Comparison of ENCODE assay signal across 8 mouse cellular contexts in genomic region chr9:51008841-51009655, GRCm38 (mm10). TPM values are rescaled to one million over a fixed set of nuclear protein-coding genes. Genes with fewer than 3 reads are reported as not detected.
DNase-seq lines count a peak whose midpoint lies in the region; ATAC-seq and TF ChIP-seq lines count a peak whose summit lies in the region.

Gene Sik2 (minus strand): TSS chr9:51009073.

- WGBS in heart, embryonic 12.5 days = under 1% methylated on average over 64 of the region's 85 CpGs
- WGBS in kidney, postnatal 0 days = under 1% methylated on average over 67 of the region's 85 CpGs
- under 1% methylated on average over 51 of the region's 85 CpGs for WGBS in liver, embryonic 12.5 days (ENCODE audit: insufficient replicate concordance)
- under 1% methylated on average over 60 of the region's 85 CpGs for WGBS in stomach, embryonic 15.5 days

- peak; percentile 94 for TF ChIP-seq CTCF in C2C12 (IDR thresholded peaks at IDR 0.05; ENCODE audit: control insufficient read depth, insufficient read depth, insufficient read length)
- TF ChIP-seq CTCF in brain, embryonic 14.5 days (IDR thresholded peaks at IDR 0.05; ENCODE audit: borderline replicate concordance, extremely low read depth, insufficient read depth, insufficient read length) = peak; percentile 87
- peak; percentile 85 for TF ChIP-seq CTCF in kidney, postnatal 0 days (IDR thresholded peaks at IDR 0.05; ENCODE audit: low read depth)

- peaks cover 13% of the 10 kb centered on the region for H3K79me3 ChIP-seq in C2C12 (ENCODE audit: low read depth)

- H3K36me3 ChIP-seq in C2C12 (ENCODE audit: control insufficient read depth, insufficient read depth) = no peaks in the 10 kb centered on the region
- H3K36me3 ChIP-seq in erythroblast, embryonic 14.5 days (ENCODE audit: control insufficient read depth) = no peaks in the 10 kb centered on the region
- H3K36me3 ChIP-seq in heart, embryonic 12.5 days = no peaks in the 10 kb centered on the region
- H3K36me3 ChIP-seq in kidney, postnatal 0 days (ENCODE audit: insufficient read depth, low read length) = no peaks in the 10 kb centered on the region
- no peaks in the 10 kb centered on the region for H3K36me3 ChIP-seq in liver, embryonic 12.5 days
- H3K36me3 ChIP-seq in stomach, embryonic 15.5 days = no peaks in the 10 kb centered on the region

- peak within 1 kb of the TSS; percentile 66 for H3ac ChIP-seq in C2C12 (ENCODE audit: control insufficient read depth, insufficient read length, low read depth)

- H3K4me3 ChIP-seq in C2C12 (ENCODE audit: insufficient read depth, poor library complexity, severe bottlenecking) = peak within 1 kb of the TSS; percentile 45
- peak within 1 kb of the TSS; percentile 89 for H3K4me3 ChIP-seq in erythroblast, embryonic 14.5 days (replicated peaks)
- peak within 1 kb of the TSS; percentile 83 for H3K4me3 ChIP-seq in heart, embryonic 12.5 days
- H3K4me3 ChIP-seq in kidney, postnatal 0 days (replicated peaks; ENCODE audit: low read depth, low read length) = peak within 1 kb of the TSS; percentile 69
- peak within 1 kb of the TSS; percentile 83 for H3K4me3 ChIP-seq in liver, embryonic 12.5 days
- H3K4me3 ChIP-seq in stomach, embryonic 15.5 days (replicated peaks) = peak within 1 kb of the TSS; percentile 91

- peak within 1 kb of the TSS; percentile 82 for H3K9ac ChIP-seq in heart, embryonic 12.5 days
- peak within 1 kb of the TSS; percentile 79 for H3K9ac ChIP-seq in kidney, postnatal 0 days (ENCODE audit: low read depth, low read length)
- H3K9ac ChIP-seq in liver, embryonic 12.5 days = peak within 1 kb of the TSS; percentile 96
- H3K9ac ChIP-seq in stomach, embryonic 15.5 days = peak within 1 kb of the TSS; percentile 96

- peak; percentile 98 for DNase-seq in brain, embryonic 14.5 days (ENCODE audit: low read depth)
- peak; percentile 96 for DNase-seq in kidney, postnatal 0 days (ENCODE audit: low spot score)
- DNase-seq in natural killer cell, adult 2 months (ENCODE audit: low spot score in 2 of 2) = peak; percentile 87 to 91

- H3K27me3 ChIP-seq in C2C12 (ENCODE audit: control insufficient read depth, insufficient read depth, insufficient read length) = no peaks in the 10 kb centered on the region
- H3K27me3 ChIP-seq in erythroblast, embryonic 14.5 days (ENCODE audit: control insufficient read depth) = no peaks in the 10 kb centered on the region; the same call in 1 of the 2 replicates
- H3K27me3 ChIP-seq in heart, embryonic 12.5 days (replicated peaks) = no peaks in the 10 kb centered on the region
- H3K27me3 ChIP-seq in kidney, postnatal 0 days (ENCODE audit: insufficient read depth, low read length) = no peaks in the 10 kb centered on the region
- no peaks in the 10 kb centered on the region for H3K27me3 ChIP-seq in liver, embryonic 12.5 days (replicated peaks)
- no peaks in the 10 kb centered on the region for H3K27me3 ChIP-seq in stomach, embryonic 15.5 days (replicated peaks)

- H3K27ac ChIP-seq in heart, embryonic 12.5 days (ENCODE audit: poor library complexity, severe bottlenecking) = peak within 1 kb of the TSS; percentile 86
- H3K27ac ChIP-seq in kidney, postnatal 0 days = peak within 1 kb of the TSS; percentile 90
- H3K27ac ChIP-seq in liver, embryonic 12.5 days = peak within 1 kb of the TSS; percentile 96
- H3K27ac ChIP-seq in stomach, embryonic 15.5 days = peak within 1 kb of the TSS; percentile 94

- H3K4me1 ChIP-seq in erythroblast, embryonic 14.5 days (ENCODE audit: control insufficient read depth) = peaks cover 43% of the 10 kb centered on the region
- H3K4me1 ChIP-seq in heart, embryonic 12.5 days (replicated peaks) = no peaks in the 10 kb centered on the region; the same call in 1 of the 2 replicates
- H3K4me1 ChIP-seq in kidney, postnatal 0 days (replicated peaks; ENCODE audit: insufficient read depth, low read length) = peaks cover 3% of the 10 kb centered on the region; the same call in 1 of the 2 replicates
- peaks cover 28% of the 10 kb centered on the region for H3K4me1 ChIP-seq in liver, embryonic 12.5 days
- H3K4me1 ChIP-seq in stomach, embryonic 15.5 days = 0 out of 2 replicates have a peak, but pooled peaks cover 2% of the 10 kb centered on the region

- peaks cover 37% of the 10 kb centered on the region for H3K79me2 ChIP-seq in C2C12 (ENCODE audit: control insufficient read depth, insufficient read depth)

- H3K9me3 ChIP-seq in erythroblast, embryonic 14.5 days (ENCODE audit: control insufficient read depth, low read length) = no peaks in the 10 kb centered on the region
- no peaks in the 10 kb centered on the region for H3K9me3 ChIP-seq in heart, embryonic 12.5 days (replicated peaks)
- no peaks in the 10 kb centered on the region for H3K9me3 ChIP-seq in kidney, postnatal 0 days (replicated peaks; ENCODE audit: low read length)
- no peaks in the 10 kb centered on the region for H3K9me3 ChIP-seq in liver, embryonic 12.5 days (replicated peaks)
- H3K9me3 ChIP-seq in stomach, embryonic 15.5 days = no peaks in the 10 kb centered on the region

- peak within 1 kb of the TSS; percentile 90 for H3K4me2 ChIP-seq in heart, embryonic 12.5 days
- peak within 1 kb of the TSS; percentile 86 for H3K4me2 ChIP-seq in kidney, postnatal 0 days (ENCODE audit: low read length)
- peak within 1 kb of the TSS; percentile 87 for H3K4me2 ChIP-seq in liver, embryonic 12.5 days
- H3K4me2 ChIP-seq in stomach, embryonic 15.5 days = peak within 1 kb of the TSS; percentile 78

- TF ChIP-seq POLR2A in brain, embryonic 14.5 days (IDR thresholded peaks at IDR 0.05; ENCODE audit: borderline replicate concordance, extremely low read depth, insufficient read depth, insufficient read length, poor library complexity, severe bottlenecking) = peak; percentile 98

- ATAC-seq in heart, embryonic 12.5 days (ENCODE audit: insufficient number of reproducible peaks, low FRiP score) = peak; percentile 97
- peak; percentile 96 for ATAC-seq in kidney, postnatal 0 days (replicated peaks; ENCODE audit: low FRiP score, low read depth)
- ATAC-seq in liver, embryonic 12.5 days = peak; percentile 95
- ATAC-seq in stomach, embryonic 15.5 days (ENCODE audit: insufficient read depth, low FRiP score, low read depth) = peak; percentile 96

TF ChIP-seq in C2C12, 6 proteins besides CTCF, POLR2A, EP300 and RAD21:
- TF ChIP-seq USF1 (IDR thresholded peaks at IDR 0.05; ENCODE audit: low read depth) (no peak), CEBPB (IDR thresholded peaks at IDR 0.05; ENCODE audit: low read depth) (no peak), MYOG (IDR thresholded peaks at IDR 0.05; ENCODE audit: control insufficient read depth, extremely low read depth, insufficient read length) (no peak), FOSL1 (IDR thresholded peaks at IDR 0.05; ENCODE audit: insufficient read depth, low read length, poor library complexity, severe bottlenecking) (no peak), MYOD1 (IDR thresholded peaks at IDR 0.05; ENCODE audit: control insufficient read depth, insufficient read length, low read depth) (no peak), MAX (IDR thresholded peaks at IDR 0.05) (peak; percentile 26)

RNA-seq across cellular contexts. Expression of gene Sik2, which starts in this region (rescaled TPM):
- 9.1 TPM for polyA plus RNA-seq in C2C12 (2012; fragmentation: generic; extraction: Trizol)
- 17.2 and 20.8 TPM in 2 replicates for polyA plus RNA-seq in brain, embryonic 14.5 days (2012; rRNA removed)
- 1.0 and 1.2 TPM in 2 replicates for polyA plus RNA-seq in erythroblast, embryonic 14.5 days (2012)
- polyA plus RNA-seq in heart, embryonic 12.5 days (2016; fragmentation: Nextera tagmentation; extraction: Ambion mirVana) = 18.2 and 18.7 TPM in 2 replicates
- 11.8 and 12.5 TPM in 2 replicates for polyA plus RNA-seq in kidney, postnatal 0 days (2015; fragmentation: Nextera tagmentation; extraction: Ambion mirVana)
- polyA plus RNA-seq in liver, embryonic 12.5 days (2016; fragmentation: Nextera tagmentation; extraction: Ambion mirVana) = 12.3 and 14.5 TPM in 2 replicates
- 18.5 and 18.9 TPM in 2 replicates for polyA plus RNA-seq in stomach, embryonic 15.5 days (2015; fragmentation: Nextera tagmentation; extraction: Ambion mirVana)

Comparison
In these comparisons a context has a peak if more than half of its experiments do, and no peak if none do; other contexts are left out.
1. Peak in every context shown above with its lines: DNase-seq, ATAC-seq, H3K4me3 ChIP-seq and H3K27ac ChIP-seq.